Mouse (Mus musculus): ENCODE data around the gene Acbd5.

DNA sequence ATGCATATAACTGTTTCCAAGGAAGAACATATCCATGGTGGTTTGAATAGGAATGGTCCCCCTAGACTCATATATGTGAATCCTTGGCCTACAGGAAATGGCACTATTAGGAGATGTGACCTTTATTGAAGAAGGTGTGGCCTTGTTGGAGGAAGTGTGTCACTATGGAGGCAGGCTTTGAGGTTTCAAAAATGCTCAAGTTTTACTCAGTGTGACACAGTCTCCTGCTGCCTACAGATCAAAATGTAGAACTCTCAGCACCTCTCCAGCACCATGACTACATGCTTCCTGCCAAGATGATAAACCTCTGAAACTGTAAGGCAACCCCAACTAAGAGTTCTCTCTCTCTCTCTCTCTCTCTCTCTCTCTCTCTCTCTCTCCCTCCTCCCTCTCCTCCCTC, 20.0 kb upstream of the Acbd5 start:
- TF ChIP-seq CTCF (IDR thresholded peaks at IDR 0.05; ENCODE audit: borderline replicate concordance, insufficient read depth, low read depth, low read length) (no peak), POLR2A (IDR thresholded peaks at IDR 0.05; ENCODE audit: borderline replicate concordance, insufficient read depth, low read length) (no peak)
